Mouse (Mus musculus) adrenal gland, adult (tissue): ENCODE results near the gene C1rb.
"Not testable (repeated sequence)": the region's sequence is repeated elsewhere in the genome, so short reads cannot be mapped to it uniquely, and the experiment has no call there.

Experiments
- DNase-seq, 2 experiments: peaks; one replicate each; pipeline ENCODE4 v3.0.0; 2022 to 2023; ENCODE audit warnings: low spot score in 1 of 2; ENCODE audit not compliant: inconsistent age in 2 of 2

C1rb gene

DNA sequence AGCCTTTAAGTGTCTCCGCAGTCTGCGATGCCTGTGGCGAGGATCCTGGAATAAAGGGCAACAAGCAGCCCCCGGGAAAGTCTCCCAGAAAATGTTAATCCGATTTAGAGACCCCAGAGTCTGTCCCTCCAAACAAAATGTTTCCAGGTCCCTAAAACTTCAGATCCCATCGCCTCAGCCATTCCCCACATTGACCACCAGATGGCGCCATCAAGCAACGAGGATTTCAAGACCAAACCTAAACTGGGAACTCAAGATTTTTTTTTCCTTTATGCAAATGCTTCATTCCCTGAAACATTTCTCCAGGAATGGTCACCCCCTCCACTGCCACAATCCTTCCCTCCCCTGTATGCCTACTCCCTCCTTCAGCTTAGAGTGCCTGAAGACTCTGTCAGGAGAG is at the start of gene C1rb:
TSS of gene C1rb (plus strand) at position 269 of the 400 bp plus-strand sequence.
- peak; percentile 73 to 94 for DNase-seq

DNA sequence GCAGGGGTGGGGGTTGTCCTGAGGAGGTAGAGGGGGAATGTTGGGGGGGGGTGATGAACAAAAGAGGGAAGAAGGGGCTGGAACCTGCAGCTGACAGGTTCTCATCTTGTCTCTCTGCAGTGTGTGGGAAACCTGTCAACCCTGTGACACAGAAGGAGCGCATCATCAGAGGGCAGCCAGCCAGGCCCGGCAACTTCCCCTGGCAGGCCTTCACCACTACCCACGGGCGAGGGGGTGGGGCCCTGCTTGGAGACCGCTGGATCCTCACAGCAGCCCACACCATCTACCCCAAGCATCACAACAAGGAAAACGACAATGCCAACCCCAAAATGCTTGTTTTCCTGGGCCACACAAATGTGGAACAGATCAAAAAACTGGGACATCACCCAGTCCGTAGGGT is 48.0 kb upstream of the C1rb start:
- peak in 1 of 2 experiments; percentile 55 for DNase-seq

DNA sequence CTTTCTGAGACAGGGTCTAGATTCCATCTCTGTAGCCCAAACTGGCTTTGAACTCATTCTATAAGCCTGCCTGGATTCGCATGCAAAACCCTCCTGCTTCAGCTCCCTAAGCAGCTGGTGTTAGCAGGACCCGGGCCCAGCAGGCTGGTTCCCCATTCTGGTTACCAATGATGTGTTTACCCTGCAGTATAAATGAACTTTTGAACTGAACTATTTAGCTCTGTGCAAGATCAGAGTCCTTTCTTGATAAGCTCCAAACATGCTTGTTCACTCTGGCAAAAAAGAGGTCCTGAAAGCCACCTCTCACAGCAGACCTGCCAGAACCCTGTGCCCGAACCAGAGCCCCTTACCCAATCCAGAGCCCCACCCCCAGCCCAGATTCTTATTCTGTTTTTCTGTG is 42.2 kb upstream of the C1rb start:
- DNase-seq: no peak

DNA sequence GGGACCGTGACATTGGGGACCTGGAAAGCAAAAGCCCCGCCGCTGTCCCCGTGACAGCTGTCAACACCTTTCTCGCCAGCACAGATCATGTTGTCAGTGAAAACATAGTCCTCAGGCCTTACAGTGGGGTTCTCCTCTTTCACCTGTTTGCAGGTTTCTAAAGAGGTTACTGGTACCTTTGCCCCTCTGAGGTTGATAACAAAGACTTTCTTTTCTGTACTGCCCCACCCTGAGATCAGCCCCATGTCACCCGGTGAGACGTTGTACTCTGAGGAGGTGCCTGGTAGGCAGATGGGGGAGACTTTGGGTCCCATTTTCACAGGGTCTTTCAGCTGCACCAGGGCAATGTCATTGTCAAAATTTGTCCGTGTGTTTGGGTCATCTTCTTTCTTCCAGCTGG is 39.0 kb upstream of the C1rb start:
- no peak for DNase-seq

DNA sequence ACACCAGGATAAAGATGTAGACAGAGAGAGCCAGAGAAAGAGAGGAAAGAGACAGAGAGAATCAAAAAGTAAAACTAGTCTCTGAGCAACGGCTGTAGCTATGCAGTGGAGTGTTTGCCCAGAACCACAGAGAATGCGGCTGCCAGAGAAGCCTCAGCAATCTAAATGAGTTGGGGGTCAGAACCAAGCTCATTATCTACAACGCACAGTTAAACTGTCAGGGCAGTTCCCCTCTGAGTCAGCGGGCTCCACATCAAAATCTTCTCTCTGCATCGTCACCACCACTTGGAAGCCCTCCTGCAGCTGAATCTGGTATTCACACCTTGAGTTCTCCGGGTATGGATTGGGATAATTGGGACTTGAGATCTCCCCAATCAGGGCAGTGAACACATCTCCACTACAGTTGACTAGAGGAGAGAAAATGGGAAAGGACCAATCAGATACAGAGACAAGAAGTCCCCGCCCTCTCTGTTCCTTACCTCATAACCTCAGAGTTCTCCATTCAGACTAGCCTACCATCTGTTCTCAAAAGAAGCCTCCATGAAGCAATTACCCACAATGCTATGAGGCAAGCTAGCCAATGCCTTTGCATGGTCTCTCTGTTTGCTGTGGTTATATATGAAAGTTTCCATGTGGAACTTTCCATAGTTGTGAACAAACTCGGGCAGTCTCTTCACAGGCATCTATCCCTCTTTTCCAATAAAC is 33.8 kb upstream of the C1rb start:
- not testable (repeated sequence) for DNase-seq

DNA sequence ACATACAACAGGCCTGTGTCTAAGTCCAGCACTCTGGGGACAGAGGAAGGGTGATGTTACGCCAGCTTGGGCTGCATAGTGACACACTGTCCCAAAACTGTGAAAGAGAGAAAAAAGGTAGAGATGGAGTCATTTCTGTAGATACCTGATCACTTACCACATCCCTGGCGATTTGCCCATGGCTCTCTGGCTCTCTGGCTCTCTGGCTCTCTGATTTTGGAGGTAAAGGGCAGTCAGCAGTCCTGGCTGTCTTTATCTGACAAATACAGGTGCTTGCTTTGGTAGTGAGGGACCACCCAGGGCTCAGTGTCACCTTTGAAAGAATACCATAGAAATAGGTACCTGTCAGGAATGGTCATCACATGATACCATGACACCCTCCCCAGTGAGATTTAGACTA is 28.9 kb upstream of the C1rb start:
- DNase-seq: not testable (repeated sequence)

DNA sequence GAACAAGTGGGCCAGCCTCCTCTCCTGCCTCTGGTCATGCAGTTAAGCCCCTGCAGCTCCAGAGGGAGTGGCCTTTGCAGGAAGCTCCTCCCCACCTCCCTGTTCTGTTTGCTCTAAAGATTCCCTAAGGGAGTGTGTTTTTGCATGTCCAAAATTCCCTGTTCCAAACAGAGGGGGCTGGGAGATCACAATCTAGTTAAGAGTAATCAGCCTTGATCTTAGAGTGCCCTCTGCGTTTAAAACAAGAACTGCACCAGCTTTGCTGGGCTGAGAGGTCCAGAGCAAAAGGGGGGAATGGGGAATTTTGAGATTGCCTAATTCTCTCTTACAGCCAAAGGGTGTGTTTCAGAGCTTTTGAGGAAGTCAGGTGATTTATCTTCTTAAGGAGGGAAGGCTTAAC is 27.8 kb upstream of the C1rb start, which contains the start of gene C1s1:
TSS of gene C1s1 (minus strand) at position 76 of the 400 bp plus-strand sequence.
- DNase-seq: peak; percentile 55 to 87

DNA sequence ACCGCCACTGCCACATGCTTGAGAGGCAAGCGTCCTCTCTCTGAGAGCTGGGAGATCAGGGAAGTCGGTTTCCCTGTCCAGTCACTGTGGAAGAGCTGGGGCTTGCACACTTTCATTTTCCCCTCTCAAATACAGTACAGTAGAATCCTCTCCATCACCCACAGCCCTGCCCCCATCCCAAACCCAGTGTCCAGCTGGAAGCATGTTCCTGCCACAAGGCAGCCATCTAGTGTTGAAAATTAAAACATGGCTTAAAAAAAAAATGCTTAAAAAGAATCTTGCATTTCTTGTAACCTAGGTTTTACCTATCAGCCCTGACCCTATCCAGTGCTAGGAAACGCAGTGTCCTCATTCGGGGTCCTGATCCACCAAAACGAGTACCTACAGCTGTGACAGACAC is 25.6 kb upstream of the C1rb start:
- peak; percentile 26 to 55 for DNase-seq

DNA sequence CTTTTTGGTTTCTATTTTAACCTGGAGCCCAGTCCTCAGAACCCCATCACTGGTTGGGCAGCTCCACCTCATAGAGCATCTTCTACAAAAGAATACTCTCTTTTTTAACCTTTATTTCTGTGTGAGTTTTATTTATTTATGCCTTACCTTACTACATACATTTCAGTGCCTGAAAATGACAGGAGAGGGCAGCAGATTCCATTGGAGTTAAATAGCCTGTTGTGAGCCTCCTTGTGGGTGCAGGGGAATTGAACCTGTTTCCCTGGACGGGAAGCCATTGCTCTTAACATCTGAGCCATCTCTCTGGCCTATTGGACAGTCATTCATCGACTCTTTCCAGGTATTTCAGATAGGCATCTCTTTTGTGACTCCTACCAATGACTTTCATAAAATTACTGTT is 24.7 kb upstream of the C1rb start:
- DNase-seq: peak in 1 of 2 experiments; percentile 42

DNA sequence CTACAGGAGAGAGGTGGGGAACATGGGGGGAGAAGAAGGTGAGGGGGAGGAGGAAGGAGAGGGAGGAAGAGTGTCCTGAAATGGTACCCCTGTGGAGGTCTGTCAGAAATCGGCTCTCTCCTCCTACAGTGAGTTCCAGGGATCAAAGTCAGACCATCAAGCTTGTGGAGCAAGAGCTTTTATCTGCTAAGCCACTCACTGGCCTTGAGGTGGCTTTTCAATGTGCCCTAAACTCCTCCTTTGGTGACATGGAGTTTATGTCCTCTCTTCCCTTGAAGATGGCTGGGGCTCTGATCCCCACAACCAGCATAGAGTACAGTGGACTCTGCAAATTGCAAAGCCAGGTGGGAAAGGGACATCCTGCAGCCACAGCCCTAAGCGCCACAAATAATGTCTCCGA is 22.1 kb upstream of the C1rb start:
- DNase-seq: not testable (repeated sequence)

DNA sequence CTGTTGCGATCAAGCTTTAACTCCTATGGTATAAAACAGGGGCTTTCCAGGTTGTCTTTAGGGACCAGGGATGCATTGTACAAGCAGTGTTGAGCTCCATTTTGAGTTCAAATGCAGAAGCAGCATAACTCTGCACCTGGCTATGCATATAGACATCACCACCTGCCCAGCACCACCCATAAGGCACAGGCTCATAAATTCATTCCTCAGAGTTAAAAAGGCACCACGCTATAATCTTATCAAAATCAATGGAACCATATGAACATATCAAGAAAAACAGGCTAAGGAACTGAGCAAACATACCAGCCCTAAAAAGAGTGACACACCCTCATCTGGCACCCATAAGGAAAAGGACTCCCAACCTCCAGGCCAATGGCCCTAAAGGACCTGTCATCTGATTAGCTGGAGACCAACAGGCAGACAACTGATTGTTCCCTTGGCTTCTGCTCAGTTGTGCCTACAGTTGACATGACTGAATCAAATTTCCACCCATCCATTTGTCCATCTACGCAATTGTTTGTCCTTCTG is 21.0 kb upstream of the C1rb start:
- no peak for DNase-seq

DNA sequence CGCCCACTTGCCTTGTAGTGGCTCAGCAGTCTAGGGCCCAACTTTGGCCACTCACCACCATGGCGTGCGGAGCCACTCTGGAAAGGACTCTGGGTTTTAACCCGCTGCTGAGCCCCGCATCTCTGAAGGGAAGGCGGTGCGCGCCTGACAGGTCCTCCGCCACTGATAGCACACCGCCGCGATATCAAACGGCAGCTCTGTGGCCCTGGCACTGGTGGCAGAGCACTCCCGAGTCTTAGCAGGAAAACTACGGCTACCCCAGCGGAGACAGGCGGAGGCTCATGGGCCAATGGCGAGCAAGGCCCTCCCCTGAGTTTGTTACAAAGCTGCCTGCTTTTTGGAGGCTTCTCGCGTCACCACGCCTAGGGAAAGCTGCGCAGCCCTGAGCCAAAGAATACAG is 17.3 kb upstream of the C1rb start:
- DNase-seq: no peak

DNA sequence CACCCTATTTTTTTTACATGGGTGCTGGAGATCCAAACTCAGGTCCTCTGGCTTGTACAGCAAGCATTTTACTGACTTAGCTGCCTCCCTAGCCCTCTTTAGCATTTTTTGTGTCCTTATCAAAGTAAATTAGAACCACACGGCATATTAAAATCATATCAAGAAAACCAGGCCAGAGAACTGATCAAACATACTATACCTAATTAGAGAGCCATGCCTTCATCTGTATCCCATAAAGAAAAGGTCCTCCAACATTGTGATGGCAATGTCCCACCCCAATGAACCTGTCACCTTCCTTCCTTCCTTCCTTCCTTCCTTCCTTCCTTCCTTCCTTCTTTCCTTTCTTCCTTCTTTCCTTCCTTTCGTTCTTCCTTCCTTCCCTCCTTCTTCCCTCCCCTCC is 14.1 kb upstream of the C1rb start:
- not testable (repeated sequence) for DNase-seq

DNA sequence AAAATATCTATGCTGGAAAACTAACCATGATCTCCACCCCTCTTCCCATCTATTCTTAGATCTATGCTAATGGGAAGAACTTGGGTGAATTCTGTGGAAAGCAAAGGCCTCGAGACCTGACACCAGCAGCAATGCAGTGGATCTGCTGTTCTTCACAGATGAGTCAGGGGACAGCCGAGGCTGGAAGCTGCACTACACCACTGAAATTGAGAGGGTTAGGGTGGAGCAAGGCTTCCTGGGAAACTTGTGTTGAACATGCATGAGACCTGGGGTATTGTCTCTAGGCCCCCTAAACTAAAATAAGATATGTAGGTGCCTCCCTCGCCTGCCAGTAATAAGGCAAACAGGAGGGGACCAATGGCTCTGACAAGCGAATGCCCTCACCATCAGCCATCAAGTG is 8.9 kb upstream of the C1rb start:
- DNase-seq: not testable (repeated sequence)

DNA sequence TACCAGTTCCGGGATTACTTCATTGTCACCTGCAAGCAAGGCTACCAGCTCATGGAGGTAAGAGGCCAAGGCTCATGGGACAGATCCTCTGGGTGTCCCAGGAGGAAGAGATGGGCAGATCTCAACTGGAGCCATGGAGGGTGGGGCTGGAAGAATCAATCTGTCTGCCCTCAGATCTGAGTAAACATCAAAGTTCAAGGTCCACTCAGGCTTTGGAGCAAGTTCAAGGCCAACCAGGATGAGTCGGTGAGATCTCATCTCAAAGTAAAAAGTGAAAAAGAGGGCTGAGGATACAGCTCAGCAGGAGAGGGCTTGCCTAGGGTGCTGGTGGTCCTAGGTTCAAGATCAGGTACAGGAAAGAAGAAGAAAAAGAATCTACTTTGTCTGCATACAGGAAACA is 8.5 kb upstream of the C1rb start:
- peak; percentile 47 to 76 for DNase-seq

DNA sequence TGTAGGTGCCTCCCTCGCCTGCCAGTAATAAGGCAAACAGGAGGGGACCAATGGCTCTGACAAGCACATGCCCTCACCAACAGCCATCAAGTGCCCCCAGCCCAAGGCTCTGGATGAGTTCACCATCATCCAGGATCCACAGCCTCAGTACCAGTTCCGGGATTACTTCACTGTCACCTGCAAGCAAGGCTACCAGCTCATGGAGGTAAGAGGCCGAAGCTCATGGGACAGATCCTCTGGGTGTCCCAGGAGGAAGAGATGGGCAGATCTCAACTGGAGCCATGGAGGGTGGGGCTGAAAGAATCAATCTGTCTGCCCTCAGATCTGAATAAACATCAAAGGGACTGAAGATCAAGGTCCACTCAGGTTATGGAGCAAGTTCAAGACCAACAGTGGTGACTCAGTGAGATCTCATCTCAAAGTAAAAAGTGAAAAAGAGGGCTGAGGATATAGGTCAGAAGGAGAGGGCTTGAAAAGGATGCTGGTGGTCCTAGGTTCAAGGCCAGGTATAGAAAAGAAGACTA is 5.1 kb downstream of the C1rb start:
- DNase-seq: peak; percentile 15 to 56

DNA sequence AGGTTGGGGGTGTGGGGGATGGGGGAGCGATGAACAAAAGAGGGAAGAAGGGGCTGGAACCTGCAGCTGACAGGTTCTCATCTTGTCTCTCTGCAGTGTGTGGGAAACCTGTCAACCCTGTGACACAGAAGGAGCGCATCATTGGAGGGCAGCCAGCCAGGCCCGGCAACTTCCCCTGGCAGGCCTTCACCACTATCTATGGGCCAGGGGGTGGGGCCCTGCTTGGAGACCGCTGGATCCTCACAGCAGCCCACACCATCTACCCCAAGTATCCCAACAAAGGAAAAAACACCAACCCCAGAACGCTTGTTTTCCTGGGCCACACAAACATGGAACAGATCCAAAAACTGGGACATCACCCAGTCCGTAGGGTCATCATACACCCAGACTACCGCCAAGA is 10.1 kb downstream of the C1rb start:
- peak; percentile 56 to 82 for DNase-seq

DNA sequence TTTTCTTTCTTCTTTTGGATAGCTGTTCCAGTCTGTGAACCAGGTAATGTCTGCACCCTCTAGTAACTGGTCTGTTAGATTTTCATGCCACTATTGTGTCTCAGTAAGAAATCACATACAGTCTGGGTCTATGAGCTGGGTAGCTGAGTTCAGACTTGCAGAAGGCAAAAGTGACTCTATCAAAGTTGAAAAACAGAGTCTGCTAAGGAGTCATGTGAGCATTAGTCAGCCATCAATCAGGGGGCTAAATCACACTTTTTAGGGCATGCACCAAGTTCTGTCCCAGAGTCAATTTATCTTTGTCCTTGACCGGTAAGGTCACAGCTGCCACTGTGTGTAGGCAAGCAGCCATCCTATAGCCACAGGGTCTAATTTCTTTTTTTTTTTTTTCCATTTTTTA is 12.1 kb downstream of the C1rb start:
- DNase-seq: peak; percentile 61 to 80

DNA sequence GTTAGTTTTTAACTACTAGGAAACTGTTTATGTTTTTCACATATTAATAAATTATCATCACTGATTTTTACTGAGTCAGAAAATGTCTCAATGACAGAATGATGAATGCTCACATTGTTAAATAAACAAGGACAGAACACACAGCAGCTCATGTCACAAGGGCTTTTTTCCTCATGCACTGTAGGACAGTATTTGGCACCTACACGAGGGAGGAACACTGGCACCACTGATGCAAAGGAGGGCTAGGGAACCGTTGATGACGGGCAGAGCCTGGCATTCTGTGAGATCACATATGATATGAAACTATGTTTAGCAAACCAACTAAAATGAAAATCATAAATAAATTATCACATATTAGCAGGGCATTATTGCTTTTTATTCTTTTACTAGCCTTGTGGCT is 14.8 kb downstream of the C1rb start:
- peak; percentile 44 to 80 for DNase-seq

DNA sequence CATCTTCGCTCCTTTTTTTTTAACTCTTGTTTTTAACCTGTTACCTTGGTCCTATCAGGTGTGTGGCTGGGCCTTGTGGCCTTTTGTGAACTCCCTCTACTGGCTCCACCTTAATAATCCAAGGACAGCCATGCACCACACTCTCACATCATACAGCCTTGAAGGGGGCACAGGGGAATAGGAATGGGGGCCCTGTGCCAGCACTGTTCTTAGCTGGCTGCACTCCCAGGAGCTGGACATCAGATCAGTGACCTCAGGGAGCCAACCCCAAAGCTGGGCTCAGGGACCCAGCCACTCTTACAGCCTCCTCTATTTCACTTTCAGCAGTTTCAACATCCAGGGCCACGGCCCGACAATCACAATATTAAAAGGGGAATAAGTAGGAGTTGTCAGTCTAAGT is 15.7 kb downstream of the C1rb start:
- DNase-seq: peak; percentile 93 to 96

DNA sequence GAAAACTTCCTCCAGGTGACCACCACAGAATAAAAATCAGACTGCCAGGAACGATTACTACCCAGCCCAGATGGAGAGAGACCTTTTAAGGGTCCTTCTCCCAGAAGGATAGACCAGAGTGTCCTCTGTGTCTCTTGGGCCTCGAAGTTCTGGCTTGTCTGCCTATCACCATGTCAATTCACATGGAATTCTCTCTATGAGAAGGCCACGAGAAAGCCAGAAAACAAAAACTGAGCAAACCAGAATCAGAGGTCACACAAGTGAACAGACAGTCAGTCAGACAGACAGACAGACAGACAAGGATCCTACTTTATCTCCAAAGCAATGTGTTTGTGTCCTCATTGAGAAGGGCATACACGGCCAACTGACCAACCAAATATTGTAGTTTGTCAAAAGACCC is 16.2 kb downstream of the C1rb start:
- DNase-seq: peak in 1 of 2 experiments; percentile 74

DNA sequence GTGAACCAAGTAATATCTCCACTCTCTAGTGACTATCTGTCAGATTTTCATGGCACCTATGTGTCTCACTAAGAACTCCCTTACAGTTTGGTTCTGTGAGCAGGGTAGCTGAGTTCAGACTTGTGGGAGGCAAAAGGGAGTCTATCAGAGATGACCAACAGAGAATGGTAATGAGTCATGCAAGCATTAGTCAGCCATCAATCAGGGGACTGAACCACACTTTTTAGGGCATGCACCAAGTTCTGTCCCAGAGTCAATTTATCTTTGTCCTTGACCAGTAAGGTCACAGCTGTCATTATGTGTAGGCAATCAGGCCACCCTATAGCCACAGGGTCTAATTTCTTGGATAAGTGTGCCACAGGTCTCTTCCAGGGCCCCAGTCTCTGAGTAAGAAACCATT is 18.7 kb downstream of the C1rb start:
- peak; percentile 66 to 89 for DNase-seq
